Mouse (Mus musculus): Measurements from ENCODE around the gene Ush1g.

GRCm38 (mm10) chr11:115276780-115277603 lies 44.8 kb downstream of the Ush1g start, which contains the start of gene Fdxr:
- TF ChIP-seq CTCF (IDR thresholded peaks at IDR 0.05; ENCODE audit: low read depth) = peak; percentile 36; the same call in 1 of the 2 replicates
- TF ChIP-seq EP300 (optimal IDR thresholded peaks at IDR 0.05) = no peak

Measured in stomach, postnatal 0 days (tissue).